Mouse (Mus musculus): ENCODE measurements at regions not wholly inside any gene's neighbourhood (a gene's known extent, or its start where the extent isn't known, plus 50 kb on each side); places are given as distances from the start of the nearest gene placed in this dataset.

DNA sequence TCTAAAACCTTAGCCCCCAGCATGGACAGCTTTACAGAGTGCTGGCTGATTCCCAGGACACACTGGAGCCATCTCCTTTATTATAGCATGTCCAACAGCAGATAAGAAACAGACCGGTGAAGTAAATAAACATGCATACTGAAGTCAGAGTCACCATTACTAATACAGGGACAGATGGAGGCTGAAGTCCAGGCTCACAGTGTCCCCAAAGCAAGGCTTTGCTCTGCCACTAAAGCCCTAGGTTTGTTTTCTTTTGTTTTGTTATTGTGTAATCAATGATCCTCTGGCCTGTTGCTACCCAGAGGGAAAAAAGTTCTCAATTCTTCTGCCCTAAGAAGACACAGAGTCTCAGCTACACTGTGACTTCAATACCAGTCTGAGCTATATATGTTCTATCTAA, 56.2 kb upstream of the Nt5e start:
- H3K27me3 ChIP-seq (ENCODE audit: control insufficient read depth in 1 of 2, insufficient read depth in 2 of 2, low read length in 2 of 2) = peaks cover 0 to 2% of the 10 kb centered on the region in 2 experiments; a peak in 1 of 4 replicates
- no peaks in the 10 kb centered on the region for H3K36me3 ChIP-seq (ENCODE audit: control insufficient read depth in 1 of 2, insufficient read depth in 2 of 2, low read length in 2 of 2)
- no peaks in the 10 kb centered on the region for H3K79me2 ChIP-seq (ENCODE audit: control insufficient read depth, insufficient read depth, low read length, poor library complexity)
- H3K4me1 ChIP-seq (ENCODE audit: control insufficient read depth in 1 of 2, insufficient read depth in 2 of 2, low read length in 2 of 2) = no peaks in the 10 kb centered on the region
- no peak overlapping the region for H3K4me3 ChIP-seq (ENCODE audit: control insufficient read depth in 1 of 2, insufficient read depth in 1 of 2, low read depth in 2 of 2, low read length in 2 of 2)
- H3K9me3 ChIP-seq (replicated peaks; ENCODE audit: insufficient read depth, low read length) = no peaks in the 10 kb centered on the region
- H3K9ac ChIP-seq (ENCODE audit: control insufficient read depth, low read depth, low read length, poor library complexity, severe bottlenecking) = no peak overlapping the region
- no peak for TF ChIP-seq USF1 (IDR thresholded peaks at IDR 0.05; ENCODE audit: low read depth, low read length)
- no peak for TF ChIP-seq POLR2AphosphoS2 (IDR thresholded peaks at IDR 0.05; ENCODE audit: low read length)
- TF ChIP-seq MYC (IDR thresholded peaks at IDR 0.05; ENCODE audit: low read depth, low read length) = no peak
- TF ChIP-seq POLR2A (IDR thresholded peaks at IDR 0.05; ENCODE audit: control insufficient read depth in 1 of 2, insufficient read depth in 1 of 2, low read depth in 1 of 2, low read length in 2 of 2, poor library complexity in 1 of 2) = no peak
- TF ChIP-seq NRF1 (IDR thresholded peaks at IDR 0.05; ENCODE audit: insufficient read depth, low read depth, low read length, poor library complexity, severe bottlenecking) = no peak
- TF ChIP-seq POLR2AphosphoS5 (IDR thresholded peaks at IDR 0.05; ENCODE audit: borderline replicate concordance, low read depth, low read length) = no peak
- no peak overlapping the region for H3K27ac ChIP-seq (ENCODE audit: control insufficient read depth, low read depth, low read length)
- no peak for DNase-seq (ENCODE audit: low read depth, low spot score)

DNA sequence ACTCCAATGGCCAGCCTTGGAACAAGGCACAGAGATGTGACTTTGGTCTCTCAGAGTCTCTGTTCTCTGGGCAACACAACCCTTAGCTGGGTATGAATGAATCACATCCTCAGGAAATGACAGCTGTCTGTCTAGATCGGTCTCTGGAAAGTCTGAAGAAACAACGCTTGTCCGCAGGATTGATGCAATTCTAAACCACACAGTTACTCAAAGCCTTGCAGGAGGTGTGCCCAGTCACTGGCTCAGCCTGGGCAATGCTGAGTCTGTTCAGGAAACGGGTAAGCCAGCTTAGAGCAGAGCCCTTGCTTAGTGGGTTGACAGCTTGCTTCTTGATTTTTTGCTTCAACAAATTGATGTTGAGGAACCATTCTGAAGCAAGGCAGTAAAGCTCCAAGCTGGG, 53.7 kb upstream of the Nt5e start:
- H3K27ac ChIP-seq (ENCODE audit: control insufficient read depth, low read depth, low read length) = no peak overlapping the region
- DNase-seq (ENCODE audit: low read depth, low spot score) = no peak
- H3K4me1 ChIP-seq (ENCODE audit: control insufficient read depth in 1 of 2, insufficient read depth in 2 of 2, low read length in 2 of 2) = no peaks in the 10 kb centered on the region
- no peaks in the 10 kb centered on the region for H3K9me3 ChIP-seq (replicated peaks; ENCODE audit: insufficient read depth, low read length)
- no peaks in the 10 kb centered on the region for H3K79me2 ChIP-seq (ENCODE audit: control insufficient read depth, insufficient read depth, low read length, poor library complexity)
- H3K4me3 ChIP-seq (ENCODE audit: control insufficient read depth in 1 of 2, insufficient read depth in 1 of 2, low read depth in 2 of 2, low read length in 2 of 2) = no peak overlapping the region
- TF ChIP-seq MYB (IDR thresholded peaks at IDR 0.05; ENCODE audit: low read depth, low read length) (no peak), TAL1 (IDR thresholded peaks at IDR 0.05; ENCODE audit: low read length) (no peak), SIN3A (IDR thresholded peaks at IDR 0.05; ENCODE audit: low read length) (no peak), GATA1 (IDR thresholded peaks at IDR 0.05; ENCODE audit: low read depth, low read length) (no peak), USF1 (IDR thresholded peaks at IDR 0.05; ENCODE audit: low read depth, low read length) (no peak), E2F4 (IDR thresholded peaks at IDR 0.05; ENCODE audit: borderline replicate concordance, low read depth, low read length) (no peak), JUND (IDR thresholded peaks at IDR 0.05; ENCODE audit: low read depth, low read length) (no peak), ZKSCAN1 (IDR thresholded peaks at IDR 0.05; ENCODE audit: low read depth, low read length) (no peak), POLR2A (IDR thresholded peaks at IDR 0.05; ENCODE audit: control insufficient read depth in 1 of 2, insufficient read depth in 1 of 2, low read depth in 1 of 2, low read length in 2 of 2, poor library complexity in 1 of 2) (no peak), KAT2A (conservative IDR thresholded peaks at IDR 0.05; ENCODE audit: low read depth, low read length) (no peak), UBTF (IDR thresholded peaks at IDR 0.05; ENCODE audit: borderline replicate concordance, insufficient read depth, low read depth, low read length) (no peak), ZC3H11A (IDR thresholded peaks at IDR 0.05; ENCODE audit: low read depth, low read length) (no peak), CTCF (IDR thresholded peaks at IDR 0.05 in 2 of 3, conservative IDR thresholded peaks at IDR 0.05 in 1 of 3; ENCODE audit: control insufficient read depth in 1 of 3, insufficient read depth in 1 of 3, low read depth in 2 of 3, low read length in 3 of 3, poor library complexity in 1 of 3, severe bottlenecking in 1 of 3) (no peak), MYC (IDR thresholded peaks at IDR 0.05; ENCODE audit: low read depth, low read length) (no peak), ETS1 (IDR thresholded peaks at IDR 0.05; ENCODE audit: low read depth, low read length) (no peak), POLR2AphosphoS2 (IDR thresholded peaks at IDR 0.05; ENCODE audit: low read length) (no peak), RAD21 (IDR thresholded peaks at IDR 0.05; ENCODE audit: low read depth, low read length) (no peak)
- H3K27me3 ChIP-seq (ENCODE audit: control insufficient read depth in 1 of 2, insufficient read depth in 2 of 2, low read length in 2 of 2) = no peaks in the 10 kb centered on the region
- H3K36me3 ChIP-seq (ENCODE audit: control insufficient read depth in 1 of 2, insufficient read depth in 2 of 2, low read length in 2 of 2) = no peaks in the 10 kb centered on the region
- H3K9ac ChIP-seq (ENCODE audit: control insufficient read depth, low read depth, low read length, poor library complexity, severe bottlenecking) = no peak overlapping the region
